Mouse (Mus musculus) E14TG2a.4 (cell line): ENCODE measurements around the gene Tcta.

Experiments
- CTCF ChIP-seq: conservative IDR thresholded peaks from 2 replicates; pipeline ENCODE4 v1.5.1; 2014; ENCODE audit warnings: low read length
- NANOG ChIP-seq: IDR thresholded peaks from 2 replicates; pipeline ENCODE4 v1.6.1; 2014; ENCODE audit warnings: borderline replicate concordance, low read length, mixed read lengths
- POU5F1 ChIP-seq: IDR thresholded peaks from 2 replicates; pipeline ENCODE4 v1.6.1; 2014; ENCODE audit warnings: low read length, borderline replicate concordance

DNA sequence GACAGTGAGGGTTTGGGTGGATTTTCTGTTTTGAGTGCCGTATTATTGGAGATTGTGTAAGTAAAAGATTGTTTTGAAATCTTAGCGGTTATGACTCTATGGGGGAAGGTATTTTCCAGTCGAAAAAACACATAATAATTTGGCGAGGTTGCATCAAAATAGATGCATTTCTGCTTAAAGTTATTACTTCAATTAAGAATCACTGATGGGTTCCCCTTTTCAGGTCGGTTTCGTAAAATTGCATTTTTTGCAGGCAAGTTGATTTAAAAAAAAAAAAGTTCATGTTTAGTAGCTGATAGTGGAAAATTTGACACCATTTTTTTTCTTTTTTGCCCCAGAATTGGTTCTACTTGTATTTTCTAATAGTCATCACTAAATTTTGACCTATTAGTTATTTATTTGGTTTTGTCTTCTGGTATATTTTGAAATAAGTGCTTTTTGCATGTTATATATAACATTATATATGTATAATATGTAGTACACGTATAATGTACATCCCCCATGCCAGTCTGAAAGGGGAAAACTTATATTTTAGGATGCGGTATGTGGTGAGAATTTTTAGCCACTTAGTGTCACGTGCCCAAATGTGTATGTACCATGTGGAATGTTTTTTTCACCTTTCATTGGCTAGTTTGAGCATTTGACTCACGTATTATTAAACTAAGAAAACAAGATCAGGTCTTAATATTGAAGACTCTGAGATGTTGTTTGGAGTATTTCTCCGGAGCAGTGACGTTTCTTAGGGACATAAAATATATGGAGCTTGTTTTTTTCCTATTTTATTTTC, 1.3 kb upstream of the Tcta start:
- TF ChIP-seq CTCF (no peak), POU5F1 (no peak), NANOG (no peak)
